ENCODE assay signal across 18 mouse cellular contexts in the genomic region with DNA sequence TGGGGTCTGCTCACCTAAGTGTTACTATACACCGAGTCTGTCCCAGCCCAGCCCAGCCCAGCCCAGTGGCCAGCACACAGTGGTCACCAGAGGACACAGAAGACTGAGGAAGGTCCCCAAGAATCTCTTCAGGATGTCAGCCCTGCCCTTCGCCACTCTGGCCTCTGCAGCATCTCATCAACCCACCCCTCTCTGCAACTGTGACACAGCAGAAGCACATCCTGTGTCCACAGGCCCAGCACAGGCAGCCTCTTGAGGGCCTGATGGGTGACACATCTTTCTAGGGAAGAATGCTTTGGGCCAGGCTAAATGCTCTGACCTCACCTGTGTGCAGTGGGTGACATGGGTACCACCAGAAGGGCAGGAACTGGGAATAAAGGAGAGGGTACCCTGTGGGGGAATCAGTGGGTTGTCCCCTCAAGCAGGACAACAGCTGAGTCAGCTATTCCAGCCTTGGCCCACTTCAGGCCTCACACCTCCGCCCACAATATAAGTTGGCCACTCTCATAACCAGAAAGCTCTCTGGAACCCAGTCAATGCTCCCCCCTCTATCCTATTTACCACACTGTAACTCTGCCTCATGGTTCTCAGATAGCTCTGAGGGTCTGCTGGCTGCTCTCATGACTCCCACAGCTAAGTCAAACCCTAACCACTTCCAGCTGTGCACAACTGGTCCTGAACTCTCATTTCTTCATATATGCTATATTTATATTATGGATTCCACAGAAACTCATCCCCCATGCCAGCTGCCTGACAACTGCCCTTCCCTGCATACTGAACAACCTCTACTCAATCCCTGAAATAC. TPM values are rescaled to one million over a fixed set of nuclear protein-coding genes. Genes with fewer than 3 reads are reported as not detected.
DNase-seq lines count a peak whose midpoint lies in the region; ATAC-seq and TF ChIP-seq lines count a peak whose summit lies in the region.
"Had no signal": no experiment of that assay in that cellular context is flagged by ENCODE, and none has a peak within 500 bp of the region (broad histone marks: within the 10 kb centered on the region; RNA-seq: fewer than 3 reads in every experiment).

No protein-coding gene starts in this region.

- WGBS in lung, embryonic 14.5 days = 84% methylated on average over 3 of the region's 3 CpGs
- 73% methylated on average over 3 of the region's 3 CpGs for WGBS in embryonic facial prominence, embryonic 13.5 days

- H3K36me3 ChIP-seq in lung, embryonic 14.5 days (ENCODE audit: insufficient read depth) = no peaks in the 10 kb centered on the region
- no peaks in the 10 kb centered on the region for H3K36me3 ChIP-seq in embryonic facial prominence, embryonic 13.5 days
- H3K36me3 ChIP-seq in megakaryocyte, embryonic 14.5 days (replicated peaks; ENCODE audit: low read length) = no peaks in the 10 kb centered on the region
- H3K36me3 ChIP-seq: midbrain, embryonic 12.5 days had no signal

- H3K4me1 ChIP-seq in lung, embryonic 14.5 days (ENCODE audit: insufficient read depth) = no peaks in the 10 kb centered on the region
- peaks cover 29% of the 10 kb centered on the region for H3K4me1 ChIP-seq in embryonic facial prominence, embryonic 13.5 days
- peaks cover 29% of the 10 kb centered on the region for H3K4me1 ChIP-seq in megakaryocyte, embryonic 14.5 days
- H3K4me1 ChIP-seq: midbrain, embryonic 12.5 days had no signal

- H3K4me2 ChIP-seq in lung, embryonic 14.5 days = no peak overlapping the region
- H3K4me2 ChIP-seq in embryonic facial prominence, embryonic 13.5 days = no peak overlapping the region
- H3K4me2 ChIP-seq: midbrain, embryonic 12.5 days had no signal

- no peaks in the 10 kb centered on the region for H3K27me3 ChIP-seq in lung, embryonic 14.5 days (ENCODE audit: insufficient read depth, low read length)
- no peaks in the 10 kb centered on the region for H3K27me3 ChIP-seq in embryonic facial prominence, embryonic 13.5 days
- H3K27me3 ChIP-seq in megakaryocyte, embryonic 14.5 days (replicated peaks) = no peaks in the 10 kb centered on the region
- H3K27me3 ChIP-seq: midbrain, embryonic 12.5 days had no signal

- no peaks in the 10 kb centered on the region for H3K9me3 ChIP-seq in lung, embryonic 14.5 days (ENCODE audit: low read depth, low read length)
- no peaks in the 10 kb centered on the region for H3K9me3 ChIP-seq in embryonic facial prominence, embryonic 13.5 days
- no peaks in the 10 kb centered on the region for H3K9me3 ChIP-seq in megakaryocyte, embryonic 14.5 days
- H3K9me3 ChIP-seq: G1E; midbrain, embryonic 12.5 days had no signal

- H3K27ac ChIP-seq in gastrocnemius, adult 2 months = peak overlapping the region; percentile 77
- no peak overlapping the region for H3K27ac ChIP-seq in lung, embryonic 14.5 days (ENCODE audit: low read depth)
- peak overlapping the region; percentile 63 for H3K27ac ChIP-seq in embryonic facial prominence, embryonic 13.5 days
- H3K27ac ChIP-seq: midbrain, embryonic 12.5 days had no signal

- intact Hi-C loops in gastrocnemius, adult 2 months (cut with DNase I) = no loop called here
- intact Hi-C loops in gastrocnemius, postnatal 14 days (cut with DNase I; ENCODE audit: low total_unique reads) = no loop called here

- no peak overlapping the region for H3K9ac ChIP-seq in lung, embryonic 14.5 days
- H3K9ac ChIP-seq in embryonic facial prominence, embryonic 13.5 days = no peak overlapping the region
- H3K9ac ChIP-seq: midbrain, embryonic 12.5 days had no signal

- no peak overlapping the region for H3K4me3 ChIP-seq in gastrocnemius, adult 2 months
- no peak overlapping the region for H3K4me3 ChIP-seq in lung, embryonic 14.5 days (ENCODE audit: low read depth, low read length)
- no peak overlapping the region for H3K4me3 ChIP-seq in embryonic facial prominence, embryonic 13.5 days
- peak overlapping the region; percentile 38 for H3K4me3 ChIP-seq in megakaryocyte, embryonic 14.5 days (replicated peaks)
- H3K4me3 ChIP-seq: midbrain, embryonic 12.5 days; myocyte had no signal

- ATAC-seq in lung, embryonic 14.5 days (ENCODE audit: insufficient read depth) = peak; percentile 85
- ATAC-seq in embryonic facial prominence, embryonic 13.5 days (ENCODE audit: insufficient number of reproducible peaks, insufficient read depth, low FRiP score, low TSS enrichment, low read depth) = peak; percentile 83
- ATAC-seq: forebrain, embryonic 16.5 days had no signal

- no peak for TF ChIP-seq CTCF in gastrocnemius, adult 2 months (IDR thresholded peaks at IDR 0.05)
- no peak for TF ChIP-seq CTCF in lung, embryonic 14.5 days (IDR thresholded peaks at IDR 0.05; ENCODE audit: low read depth)

- no peak for DNase-seq in gastrocnemius, adult 2 months
- DNase-seq in gastrocnemius, postnatal 14 days = no peak
- peak; percentile 35 for DNase-seq in lung, embryonic 14.5 days
- no peak for DNase-seq in lung, postnatal 36 days
- DNase-seq in retina, postnatal 1 day = no peak
- no peak for DNase-seq in thymus, postnatal 25 days
- DNase-seq: adrenal gland, postnatal 14 days; cerebellum, postnatal 14 days; kidney, postnatal 10 days; layer of hippocampus, adult 9-11 months; lung, adult 18-20 months; spleen, adult 18-20 months had no signal

RNA-seq across cellular contexts. Expression of gene Mgme1, which starts 30.2 kb away (rescaled TPM):
- total RNA-seq in gastrocnemius, adult 2 months (2021) = 10 to 100 TPM; 10.2 to 11.9 TPM
- total RNA-seq in gastrocnemius, postnatal 14 days (2021) = 1 to 10 TPM; 5.4 to 5.6 TPM
- polyA plus RNA-seq in lung, embryonic 14.5 days (2014; fragmentation: Nextera tagmentation; extraction: Ambion mirVana) = 21.3 and 22.6 TPM in 2 replicates
- 17.5 and 19.2 TPM in 2 replicates for polyA plus RNA-seq in embryonic facial prominence, embryonic 13.5 days (2015; fragmentation: Nextera tagmentation; extraction: Ambion mirVana)
- polyA plus RNA-seq in megakaryocyte, embryonic 14.5 days (2012; ENCODE audit: insufficient read depth, low replicate concordance) = 1.2 TPM in 1 of 2 replicates, not detected in the other

RNA-seq across cellular contexts. Expression of gene Snx5, which starts 30.4 kb away (rescaled TPM):
- total RNA-seq in gastrocnemius, adult 2 months (2021) = 10 to 100 TPM; 52.0 to 60.6 TPM
- 10 to 100 TPM; 45.5 to 53.2 TPM for total RNA-seq in gastrocnemius, postnatal 14 days (2021)
- 135 and 139 TPM in 2 replicates for polyA plus RNA-seq in lung, embryonic 14.5 days (2014; fragmentation: Nextera tagmentation; extraction: Ambion mirVana)
- polyA plus RNA-seq in embryonic facial prominence, embryonic 13.5 days (2015; fragmentation: Nextera tagmentation; extraction: Ambion mirVana) = 124 TPM in 2 replicates
- polyA plus RNA-seq in megakaryocyte, embryonic 14.5 days (2012; ENCODE audit: insufficient read depth, low replicate concordance) = 2.7 and 34.2 TPM in 2 replicates
